Mouse (Mus musculus) liver, adult 2 months (tissue): ENCODE measurements around the gene Plcb1. TPM values are rescaled to one million over a fixed set of nuclear protein-coding genes. Genes with fewer than 3 reads are reported as not detected.

ENCODE experiments used
- DNase-seq: peaks from one replicate; pipeline ENCODE4 v3.0.0-alpha.2; 2011; ENCODE audit warnings: low read depth, low spot score; ENCODE audit errors: extremely low read depth
- H3K27ac ChIP-seq: fragments of 200-500 bp; replicated peaks from 2 replicates; pipeline ENCODE4 v1.5.1; 2012; ENCODE audit warnings: low read depth, mild to moderate bottlenecking, control low read depth, inconsistent platforms, low read length; ENCODE audit not compliant: insufficient read depth
- H3K27me3 ChIP-seq: fragments of 200-500 bp; 2 replicates; pipeline ENCODE4 v1.6.1; 2012; ENCODE audit warnings: mild to moderate bottlenecking, moderate library complexity, low read length, inconsistent platforms; ENCODE audit not compliant: control insufficient read depth, insufficient read depth
- H3K36me3 ChIP-seq: fragments of 200-500 bp; 2 replicates; pipeline ENCODE4 v1.6.1; 2012; ENCODE audit warnings: low read length, inconsistent platforms; ENCODE audit not compliant: control insufficient read depth, insufficient read depth
- H3K4me1 ChIP-seq: fragments of 200-500 bp; 2 replicates; pipeline ENCODE4 v1.6.1; 2011; ENCODE audit warnings: low read length; ENCODE audit not compliant: control insufficient read depth, insufficient read depth
- H3K4me3 ChIP-seq: fragments of 200-500 bp; 2 replicates; pipeline ENCODE4 v1.5.1; 2011; ENCODE audit warnings: low read depth, mild to moderate bottlenecking, control low read depth, low read length, moderate library complexity; ENCODE audit not compliant: insufficient read depth
- H3K79me2 ChIP-seq: fragments of 200-500 bp; 2 replicates; pipeline ENCODE4 v1.6.1; 2012; ENCODE audit warnings: inconsistent platforms, mild to moderate bottlenecking, low read length, moderate library complexity; ENCODE audit not compliant: control insufficient read depth, insufficient read depth
- H3K9ac ChIP-seq: fragments of 200-500 bp; 2 replicates; pipeline ENCODE4 v1.6.1; 2012; ENCODE audit warnings: low read depth, mild to moderate bottlenecking, control low read depth, inconsistent platforms, low read length
- CTCF ChIP-seq: fragments of 200-500 bp; IDR thresholded peaks from 2 replicates; pipeline ENCODE4 v1.5.1; 2011; ENCODE audit warnings: low read depth, low read length, control low read depth
- POLR2A ChIP-seq: fragments of 200-500 bp; IDR thresholded peaks from 2 replicates; pipeline ENCODE4 v1.6.1; 2011; ENCODE audit warnings: low read length, control low read depth; ENCODE audit not compliant: insufficient read depth; ENCODE audit errors: extremely low read depth
- WGBS: fragments of 180-500 bp; shearing (Covaris S2); methylation state at CpG from one replicate; pipeline ENCODE4 v1.1.7; 2018; 5-methylcytosine and 5-hydroxymethylcytosine counted together
- polyA plus RNA-seq: library from polyadenylated mRNA; depleted of rRNA; stranded (reverse); fragments of >200 nt; gene quantifications from 2 replicates; pipeline ENCODE4 v1.2.3, GENCODE M21; 2012
- total RNA-seq: library from RNA; depleted of rRNA; stranded (reverse); fragments of >200 nt; gene quantifications from 2 replicates; pipeline ENCODE4 v1.2.3, GENCODE M21; 2014

Plcb1 gene
- total and polyA plus RNA-seq, 2 experiments = 0.88 to 15.4 TPM

DNA sequence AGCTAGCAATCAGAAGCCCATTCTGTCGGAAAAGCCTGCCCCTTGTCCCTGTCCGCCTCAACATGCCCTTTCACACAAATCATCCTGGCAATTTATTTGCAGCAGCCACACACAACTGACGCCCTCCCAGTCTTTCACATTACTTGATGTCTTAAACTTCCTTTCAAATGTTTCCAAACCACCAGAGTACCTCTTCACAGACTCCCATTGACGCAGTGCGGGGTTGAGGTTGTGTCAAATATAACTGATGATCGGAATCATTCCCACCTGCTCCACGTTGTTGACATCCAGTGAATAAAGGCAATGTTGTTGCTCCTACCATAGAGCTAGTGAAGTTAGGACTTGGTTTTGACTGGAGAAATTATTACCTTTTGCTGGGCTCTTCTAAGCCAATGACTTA, 366.4 kb downstream of the Plcb1 start:
- no peaks in the 10 kb centered on the region; the same call in 1 of the 2 replicates for H3K79me2 ChIP-seq
- TF ChIP-seq CTCF (no peak), POLR2A (no peak)
- H3K27ac ChIP-seq = no peak overlapping the region
- H3K4me3 ChIP-seq = no peak overlapping the region
- no peaks in the 10 kb centered on the region for H3K27me3 ChIP-seq
- no peak overlapping the region for H3K9ac ChIP-seq
- 87% methylated on average over 7 of the region's 7 CpGs for WGBS
- H3K36me3 ChIP-seq = no peaks in the 10 kb centered on the region
- DNase-seq = no peak
- H3K4me1 ChIP-seq = no peaks in the 10 kb centered on the region

DNA sequence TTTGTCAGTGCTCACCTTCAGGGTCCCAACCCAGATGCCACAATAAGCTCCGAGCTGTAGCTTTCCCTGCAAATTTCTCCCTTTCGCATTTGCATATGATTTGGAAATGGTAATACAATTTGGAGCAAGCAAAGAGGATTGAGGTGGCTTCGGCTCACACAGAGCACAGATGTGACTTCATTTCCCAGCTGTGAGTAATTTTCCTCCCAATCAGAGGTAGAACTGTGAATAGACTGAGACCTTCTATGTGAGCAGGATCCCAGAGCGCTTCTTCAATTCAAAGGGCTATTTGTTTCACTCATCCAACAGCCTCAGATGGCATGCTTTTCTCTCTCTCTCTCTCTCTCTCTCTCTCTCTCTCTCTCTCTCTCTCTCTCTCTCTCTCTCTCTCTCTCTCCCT, 367.4 kb downstream of the Plcb1 start:
- no peaks in the 10 kb centered on the region for H3K36me3 ChIP-seq
- H3K27ac ChIP-seq = no peak overlapping the region
- no peaks in the 10 kb centered on the region for H3K4me1 ChIP-seq
- 90% methylated on average over 4 of the region's 4 CpGs for WGBS
- TF ChIP-seq CTCF (no peak), POLR2A (no peak)
- H3K27me3 ChIP-seq = no peaks in the 10 kb centered on the region
- H3K4me3 ChIP-seq = no peak overlapping the region
- H3K79me2 ChIP-seq = no peaks in the 10 kb centered on the region; the same call in 1 of the 2 replicates
- no peak overlapping the region for H3K9ac ChIP-seq
- no peak for DNase-seq

DNA sequence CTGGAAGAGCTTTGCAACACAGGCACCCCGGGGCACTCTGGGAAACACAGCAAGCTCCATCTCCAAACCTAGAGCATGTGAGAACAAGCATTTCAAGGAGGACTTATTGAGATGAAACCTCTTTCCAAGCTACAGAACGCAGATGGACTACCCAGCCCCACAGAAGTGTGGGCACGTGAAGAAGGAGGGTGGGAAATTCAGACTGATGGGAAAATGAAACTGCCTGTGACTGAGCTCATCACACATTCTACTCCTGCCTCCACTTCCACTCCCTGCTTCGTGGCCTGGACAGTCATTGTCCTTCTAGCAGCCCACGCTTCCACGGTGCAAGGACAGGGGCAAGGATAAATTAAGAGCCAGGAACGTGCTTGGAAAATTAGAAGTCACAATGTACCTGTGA, 370.2 kb downstream of the Plcb1 start:
- H3K4me1 ChIP-seq = no peaks in the 10 kb centered on the region
- TF ChIP-seq CTCF = no peak
- no peak for TF ChIP-seq POLR2A
- H3K36me3 ChIP-seq = no peaks in the 10 kb centered on the region
- H3K9ac ChIP-seq = no peak overlapping the region
- no peak overlapping the region for H3K4me3 ChIP-seq
- H3K27me3 ChIP-seq = no peaks in the 10 kb centered on the region
- no peaks in the 10 kb centered on the region; the same call in 1 of the 2 replicates for H3K79me2 ChIP-seq
- 95% methylated on average over 7 of the region's 7 CpGs for WGBS
- no peak overlapping the region for H3K27ac ChIP-seq
- no peak for DNase-seq

GRCm38 (mm10) chr2:135157961-135158360, 372.1 kb downstream of the Plcb1 start:
- TF ChIP-seq CTCF (no peak), POLR2A (no peak)
- Histone ChIP-seq H3K4me1 (no peaks in the 10 kb centered on the region), H3K4me3 (no peak overlapping the region), H3K36me3 (no peaks in the 10 kb centered on the region), H3K9ac (no peak overlapping the region), H3K27me3 (no peaks in the 10 kb centered on the region), H3K79me2 (no peaks in the 10 kb centered on the region; the same call in 1 of the 2 replicates), H3K27ac (no peak overlapping the region)
- 99% methylated on average over 2 of the region's 2 CpGs for WGBS
- no peak for DNase-seq

- no peak overlapping the region for H3K9ac ChIP-seq
- H3K4me3 ChIP-seq = no peak overlapping the region
- no peaks in the 10 kb centered on the region; the same call in 1 of the 2 replicates for H3K79me2 ChIP-seq
- H3K27me3 ChIP-seq = no peaks in the 10 kb centered on the region
- no peak for DNase-seq
- H3K27ac ChIP-seq = no peak overlapping the region
- no peak for TF ChIP-seq POLR2A
- no peaks in the 10 kb centered on the region for H3K36me3 ChIP-seq
- 85% methylated on average over 4 of the region's 4 CpGs for WGBS
- H3K4me1 ChIP-seq = no peaks in the 10 kb centered on the region
Observed at GRCm38 (mm10) chr2:135161673-135162072, 375.8 kb downstream of the Plcb1 start.

- DNase-seq = no peak
- Histone ChIP-seq H3K27me3 (no peaks in the 10 kb centered on the region), H3K79me2 (0 out of 2 replicates have a peak, but pooled peaks cover 2% of the 10 kb centered on the region), H3K27ac (no peak overlapping the region), H3K9ac (no peak overlapping the region), H3K4me1 (no peaks in the 10 kb centered on the region), H3K36me3 (no peaks in the 10 kb centered on the region), H3K4me3 (no peak overlapping the region)
- 77% methylated on average over 3 of the region's 3 CpGs for WGBS
- TF ChIP-seq POLR2A = no peak
- TF ChIP-seq CTCF = no peak
Observed at GRCm38 (mm10) chr2:135165512-135165911, 379.6 kb downstream of the Plcb1 start.
